Mouse (Mus musculus) T-helper 17 cell (primary cell): ENCODE results near the gene Vrtn.

Experiments
- in situ Hi-C, 2 experiments: fragments of 300-600 bp; cut with MboI, MseI; formaldehyde crosslinking; loops; 1 replicate in 1 of 2; 2 replicates in 1 of 2; pipeline ENCODE4 v1.15.1; 2025; ENCODE audit warnings: high pct_unique_total_duplicates in 2 of 2

The Vrtn gene

DNA sequence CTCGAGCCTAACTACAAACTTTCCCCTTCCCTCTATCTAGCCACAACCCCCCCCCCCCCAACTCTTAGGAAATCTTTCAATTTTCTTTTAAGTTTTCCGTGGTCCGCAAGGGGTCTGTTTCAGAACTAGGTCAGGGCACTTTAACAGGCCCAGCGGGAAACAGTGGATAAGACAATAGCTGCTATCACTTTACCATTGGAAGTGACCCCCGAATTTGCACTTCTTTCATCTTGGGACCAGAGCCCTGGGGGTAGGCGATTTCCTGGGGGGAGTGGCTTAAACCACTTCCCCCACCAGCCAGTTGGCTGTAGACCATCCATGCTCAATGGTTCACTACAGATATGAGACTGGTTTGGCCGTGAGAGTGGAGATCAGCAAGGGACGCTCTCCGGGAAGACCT, at the start of gene Vrtn:
Gene Vrtn, plus strand, starts transcription at position 366 of the 400 bp plus-strand sequence.
- in situ Hi-C loops: no loop called here

- in situ Hi-C loops: no loop called here
These were observed 42.5 kb upstream of the Vrtn start for GRCm38 (mm10) chr12:84598324-84598723.

- in situ Hi-C loops: no loop called here
These were observed 36.8 kb upstream of the Vrtn start for GRCm38 (mm10) chr12:84604001-84604400.

DNA sequence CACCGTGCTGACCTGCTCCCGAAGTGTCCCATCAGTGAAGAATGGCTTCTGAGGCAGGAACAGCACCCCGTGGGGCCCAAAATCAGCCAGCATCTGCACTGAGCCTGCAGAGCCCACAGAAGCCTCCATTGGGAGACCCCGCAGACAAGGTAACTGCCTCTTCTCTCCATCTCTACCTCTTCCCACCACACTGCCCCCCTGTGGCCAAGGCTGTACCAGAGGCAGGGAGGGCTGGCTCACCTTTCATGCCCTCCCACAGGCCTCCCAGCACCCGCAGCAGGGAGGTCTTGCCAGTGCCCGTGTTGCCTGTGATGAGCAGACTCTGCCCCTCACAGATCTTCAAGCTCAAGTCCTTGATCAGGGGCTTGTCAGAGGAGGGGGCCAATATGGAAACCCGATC, 35.0 kb upstream of the Vrtn start:
- in situ Hi-C loops: no loop called here

DNA sequence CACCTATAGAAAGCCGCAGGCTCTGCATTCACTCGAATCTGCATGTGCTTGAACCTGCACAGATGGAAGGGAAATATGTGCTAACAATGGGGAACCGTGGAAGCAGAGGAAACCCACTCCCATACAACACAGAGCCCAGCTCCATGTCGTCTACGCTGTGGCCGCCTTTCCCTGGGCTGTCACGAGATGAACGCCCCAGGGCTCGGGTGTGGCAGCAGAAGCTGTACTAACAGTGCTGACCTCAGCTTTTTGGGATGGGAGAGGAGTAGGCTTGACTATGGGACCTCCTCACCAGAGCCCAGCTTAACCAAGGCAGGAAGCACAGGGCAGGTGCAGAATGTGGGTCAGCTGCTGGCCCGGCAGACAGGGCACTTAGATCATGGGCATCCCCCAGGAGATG, 29.1 kb upstream of the Vrtn start:
- in situ Hi-C loops: no loop called here

DNA sequence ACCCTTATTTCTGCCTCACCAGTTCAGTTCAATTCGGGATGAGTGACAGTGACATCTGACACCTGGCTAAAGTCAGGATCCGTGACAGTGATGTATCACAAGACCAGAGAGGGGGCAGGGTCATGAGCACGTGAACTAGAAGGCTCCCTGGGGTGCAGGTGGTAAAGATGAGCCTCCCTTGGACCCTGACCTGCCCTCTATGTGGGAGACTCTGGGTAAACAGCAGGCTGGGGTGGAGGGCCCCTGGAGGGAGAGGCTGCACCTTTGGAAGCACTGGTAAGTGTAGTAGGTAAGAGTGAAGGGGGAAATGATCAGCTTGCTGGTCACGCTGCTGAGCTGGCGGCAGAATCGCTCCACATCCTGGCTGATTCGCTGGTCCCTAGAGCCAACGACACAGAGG, 28.3 kb upstream of the Vrtn start:
- in situ Hi-C loops: no loop called here

DNA sequence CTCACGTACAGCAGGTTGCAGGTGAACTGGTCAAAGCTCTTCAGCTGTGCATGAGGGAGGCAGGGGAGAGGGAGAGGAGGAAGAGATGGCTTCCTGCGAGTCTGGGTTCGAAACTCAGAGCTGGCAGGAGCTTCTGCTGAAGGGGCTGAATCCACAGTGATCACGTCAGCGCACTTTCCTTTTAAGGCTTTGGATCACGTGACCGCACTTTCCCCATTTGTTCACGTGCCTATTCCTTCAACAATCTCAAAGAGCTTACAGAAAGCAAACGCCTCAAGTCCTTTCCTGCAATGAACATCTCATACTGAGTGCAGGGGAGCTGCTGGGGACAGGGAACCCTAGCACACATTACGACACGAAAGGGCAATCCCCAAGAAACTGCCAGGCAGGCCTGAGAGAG, 26.8 kb upstream of the Vrtn start:
- in situ Hi-C loops: no loop called here

GRCm38 (mm10) chr12:84614524-84614923, 26.3 kb upstream of the Vrtn start:
- in situ Hi-C loops: no loop called here

DNA sequence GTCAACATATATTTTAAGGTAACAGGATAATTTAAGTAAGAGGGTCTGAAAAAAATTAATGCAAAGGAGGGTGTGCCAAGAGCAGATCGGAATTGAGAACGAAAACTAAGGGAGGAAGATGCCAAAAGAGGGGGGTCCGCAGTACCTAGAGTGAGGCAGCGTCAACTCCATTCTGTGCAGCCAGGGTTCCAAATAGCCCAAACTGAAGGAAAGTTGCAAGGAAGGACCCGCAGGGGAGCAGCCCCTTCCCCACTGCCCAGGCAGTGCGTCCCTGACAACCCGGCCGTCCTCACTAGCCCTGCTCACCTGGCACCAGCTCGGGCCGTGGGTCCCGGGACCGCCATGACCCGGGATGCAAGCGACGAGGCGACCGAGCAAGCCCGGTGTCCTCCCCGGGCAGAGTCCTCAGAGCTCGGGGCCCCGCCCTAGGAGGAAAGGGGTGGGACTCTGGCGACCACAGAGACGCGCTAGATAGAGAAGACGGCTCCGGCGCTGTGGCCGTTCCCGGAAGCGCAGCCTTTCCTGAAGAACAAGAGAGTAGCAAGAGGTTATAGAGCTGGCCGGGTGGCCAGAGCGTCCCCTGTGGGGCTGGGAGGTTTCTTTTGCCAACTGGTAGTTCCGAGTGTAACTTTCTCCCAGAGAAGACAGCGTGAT, 23.7 kb upstream of the Vrtn start, which contains the start of gene Abcd4:
Gene Abcd4, minus strand, starts transcription at position 437 of the 654 bp plus-strand sequence.
- in situ Hi-C loops: no loop called here

GRCm38 (mm10) chr12:84617663-84618062, 23.2 kb upstream of the Vrtn start:
- in situ Hi-C loops: no loop called here

DNA sequence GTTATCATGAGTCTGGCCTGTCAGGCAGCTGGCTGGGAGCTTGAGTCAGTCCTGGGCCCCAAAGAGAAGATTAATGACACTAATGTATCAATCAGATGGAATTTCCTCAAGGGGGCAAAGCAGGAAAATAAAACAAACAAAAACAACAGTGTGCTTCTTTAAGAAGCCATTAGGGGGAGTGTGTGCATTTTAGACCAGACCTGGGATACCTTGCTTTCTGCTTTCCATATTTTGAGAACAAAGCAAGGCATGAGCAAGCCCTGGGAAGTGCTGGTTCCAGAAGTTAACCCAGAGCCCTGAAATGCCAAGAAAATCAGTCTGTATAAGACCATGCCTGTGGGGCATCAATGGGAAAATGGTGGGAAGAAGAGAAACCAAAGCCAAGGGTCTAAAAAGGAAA, 19.8 kb upstream of the Vrtn start:
- in situ Hi-C loops: no loop called here

- in situ Hi-C loops: no loop called here
These were observed 16.2 kb upstream of the Vrtn start for GRCm38 (mm10) chr12:84624601-84625000.

DNA sequence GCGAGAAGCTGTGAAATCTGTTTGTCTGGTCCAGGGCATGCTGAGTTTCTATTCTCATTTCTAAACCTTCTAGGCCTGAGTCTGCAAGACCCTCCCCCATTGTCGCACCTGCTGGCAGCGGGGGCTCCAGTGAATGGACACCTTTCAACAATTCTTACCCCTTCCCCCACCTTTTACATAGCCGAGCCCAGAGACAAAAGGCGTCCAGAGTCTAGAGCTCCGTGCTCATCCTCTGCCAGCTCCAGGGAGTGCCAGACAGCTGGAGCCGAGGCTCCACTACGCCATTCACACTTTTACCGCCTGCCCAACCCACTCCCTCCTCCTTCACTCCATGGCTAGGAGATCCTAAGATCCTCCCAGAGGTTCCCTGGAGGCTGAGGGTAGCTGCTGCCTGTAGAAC, 15.7 kb upstream of the Vrtn start:
- in situ Hi-C loops: no loop called here

DNA sequence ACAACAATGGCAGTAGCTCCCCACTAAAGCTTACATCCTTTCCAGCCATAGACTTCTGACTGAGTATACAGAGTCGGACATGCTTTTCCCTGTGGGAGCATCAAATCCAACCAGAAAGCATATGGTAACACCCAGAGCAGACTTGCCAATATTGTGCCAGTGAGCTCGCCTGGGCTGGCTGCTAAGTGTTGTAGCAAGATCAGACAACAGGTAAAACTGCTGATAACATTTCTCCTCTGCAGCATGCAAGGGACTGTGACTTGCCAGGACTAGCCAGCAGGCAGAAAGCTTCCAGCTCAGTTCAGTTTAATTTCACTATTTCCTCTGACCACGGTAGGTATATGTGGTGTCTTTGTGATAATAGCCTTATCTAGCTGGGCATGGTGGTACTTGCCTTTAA, 9.0 kb upstream of the Vrtn start:
- in situ Hi-C loops: no loop called here

DNA sequence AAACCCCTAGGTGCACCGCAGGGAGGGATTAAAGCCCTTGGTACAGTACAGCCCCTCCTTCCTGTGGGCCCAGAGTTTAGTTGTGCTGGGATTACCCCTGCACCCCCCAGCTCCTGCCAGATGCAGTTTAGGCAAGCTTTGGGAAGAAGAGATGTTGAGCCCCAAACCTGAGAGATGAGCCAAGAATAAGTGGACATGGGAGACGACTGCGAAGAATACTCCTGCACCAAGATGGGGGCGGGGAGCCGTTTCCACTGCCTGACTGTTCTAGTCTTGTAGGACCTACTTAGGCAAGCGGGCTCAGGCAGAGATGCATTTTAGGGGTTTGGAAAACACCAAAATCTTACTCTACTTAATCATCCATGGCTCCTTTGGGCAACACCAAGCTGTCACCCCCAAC, 566 bp upstream of the Vrtn start:
- in situ Hi-C loops: no loop called here

GRCm38 (mm10) chr12:84650234-84650633, 9.4 kb downstream of the Vrtn start:
- in situ Hi-C loops: loop anchor here (5.0 to 25.0 kb wide), 2 partner anchors 102 to 1112 kb away; no protein-coding TSS in a partner anchor

- in situ Hi-C loops: loop anchor here (5.0 to 25.0 kb wide), 2 partner anchors 98 to 1108 kb away; no protein-coding TSS in a partner anchor
These were observed 13.1 kb downstream of the Vrtn start for GRCm38 (mm10) chr12:84653912-84654311.

DNA sequence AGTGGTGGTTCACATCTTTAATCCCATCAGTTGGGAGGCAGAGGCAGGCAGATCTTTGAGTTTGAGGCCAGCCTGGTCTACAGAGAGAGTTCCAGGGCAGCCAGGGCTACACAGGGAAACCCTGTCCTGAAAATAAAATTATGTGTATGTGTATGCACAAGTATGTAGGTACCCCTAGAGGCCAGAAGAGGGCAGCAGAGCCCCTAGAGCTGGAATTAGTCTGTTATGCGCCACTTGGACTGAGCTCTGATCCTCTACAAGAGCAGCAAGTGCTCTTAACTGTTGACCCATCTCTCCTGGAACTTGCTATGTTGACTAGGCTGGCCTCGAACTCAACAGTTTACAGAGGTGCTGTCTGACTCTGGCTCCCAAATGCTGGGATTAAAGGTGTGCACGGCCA, 29.7 kb downstream of the Vrtn start:
- in situ Hi-C loops: loop anchor here in 1 of 2 experiments (25.0 kb wide), 1 partner anchor 1092 kb away; no protein-coding TSS in a partner anchor

DNA sequence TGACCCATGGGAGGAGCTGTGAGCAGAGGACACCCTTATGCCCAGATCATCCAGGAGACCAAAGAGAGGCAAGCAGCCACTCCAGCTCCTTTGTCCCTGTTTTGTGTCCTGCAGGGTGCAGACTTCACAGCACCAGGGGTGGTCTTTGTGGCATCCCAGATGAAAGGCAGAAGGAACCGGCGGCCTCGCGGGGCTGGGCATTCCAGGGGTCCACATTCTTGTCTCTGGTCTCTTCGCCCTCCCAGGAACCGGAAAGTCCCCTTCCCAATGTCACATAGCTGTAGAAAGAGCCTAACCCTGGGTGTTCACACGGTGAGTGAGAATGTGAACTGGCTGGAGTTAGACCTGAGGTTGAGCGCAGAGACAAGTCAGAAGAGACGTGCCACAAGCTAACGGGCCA, 30.8 kb downstream of the Vrtn start:
- in situ Hi-C loops: loop anchor here in 1 of 2 experiments (25.0 kb wide), 1 partner anchor 1091 kb away; no protein-coding TSS in a partner anchor

- in situ Hi-C loops: loop anchor here in 1 of 2 experiments (25.0 kb wide), 1 partner anchor 1087 kb away; no protein-coding TSS in a partner anchor
These were observed 34.1 kb downstream of the Vrtn start for GRCm38 (mm10) chr12:84674666-84675526.

GRCm38 (mm10) chr12:84676011-84676410, 35.2 kb downstream of the Vrtn start:
- in situ Hi-C loops: no loop called here

GRCm38 (mm10) chr12:84684569-84684968, 43.8 kb downstream of the Vrtn start:
- in situ Hi-C loops: no loop called here

DNA sequence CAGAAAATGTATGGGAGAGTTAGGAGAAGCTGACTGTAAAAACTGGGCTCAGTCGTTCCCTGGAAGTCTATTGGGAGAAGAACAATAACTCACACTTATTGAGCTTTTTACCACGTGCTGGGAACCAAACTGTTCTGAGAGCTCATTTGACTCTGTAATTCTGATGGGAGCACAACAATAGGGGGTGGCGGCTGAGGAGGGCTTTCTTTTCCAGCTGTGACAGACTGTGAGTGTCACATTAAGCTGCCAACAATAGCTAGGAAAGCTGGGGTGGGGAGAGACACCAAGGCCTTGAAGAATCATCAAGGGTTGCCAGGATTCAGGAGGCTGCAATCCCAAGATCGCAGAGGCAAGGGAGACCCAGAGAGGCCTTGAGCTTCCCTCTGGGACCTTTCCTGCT, 45.4 kb downstream of the Vrtn start:
- in situ Hi-C loops: no loop called here
